Mouse (Mus musculus): Measurements from ENCODE around the gene Mfsd6.

Gene Mfsd6

GRCm38 (mm10) chr1:52727056-52727900 is at the start of gene Mfsd6:
Mfsd6 (minus strand) TSS chr1:52727462.
- DNase-seq (ENCODE audit: low read depth, low spot score), result peak; percentile 67

DNA sequence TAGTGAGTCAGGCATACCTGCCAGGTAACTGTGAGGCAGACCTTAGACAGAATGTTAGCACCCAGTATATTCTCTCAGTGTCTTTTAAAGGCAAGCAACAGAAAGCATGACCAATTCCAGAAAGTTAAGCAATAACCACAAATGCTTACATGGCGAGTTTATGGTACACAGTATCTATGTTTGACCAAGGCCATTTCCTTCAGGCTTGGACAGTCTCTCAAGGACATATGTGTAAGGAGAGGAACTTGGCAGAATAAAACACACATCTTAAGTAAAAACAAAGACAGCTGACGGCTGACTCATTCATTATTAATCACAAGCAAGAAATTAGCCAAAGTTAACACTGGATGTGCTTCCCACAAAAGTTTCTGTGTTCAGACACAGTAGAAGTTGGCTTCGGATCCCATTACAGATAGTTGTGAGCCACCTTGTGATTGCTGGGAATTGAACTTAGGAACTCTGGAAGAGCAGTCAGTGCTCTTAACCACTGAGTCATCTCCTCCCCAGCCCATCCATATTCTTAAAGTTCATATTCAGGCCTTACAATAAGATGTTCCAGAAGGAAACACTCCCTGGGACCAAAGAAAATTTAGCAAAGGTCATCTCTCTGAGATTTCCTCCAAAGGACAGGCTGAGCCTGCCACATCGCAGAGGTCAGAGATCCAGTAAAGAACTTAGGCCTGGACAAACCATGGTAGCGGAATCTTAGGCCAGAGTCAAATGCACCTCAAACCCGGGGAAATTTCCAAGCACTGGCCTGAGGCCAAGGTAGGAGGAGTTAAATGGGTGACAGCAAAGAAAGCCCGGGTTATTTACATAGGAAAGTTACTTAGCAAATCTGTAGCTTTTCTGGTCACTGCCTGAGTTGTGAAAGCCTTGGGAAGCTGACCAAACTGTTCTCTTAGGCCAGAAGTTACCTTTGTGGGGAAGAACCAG is 38.2 kb upstream of the Mfsd6 start:
- no peak for DNase-seq (ENCODE audit: low read depth, low spot score)

DNA sequence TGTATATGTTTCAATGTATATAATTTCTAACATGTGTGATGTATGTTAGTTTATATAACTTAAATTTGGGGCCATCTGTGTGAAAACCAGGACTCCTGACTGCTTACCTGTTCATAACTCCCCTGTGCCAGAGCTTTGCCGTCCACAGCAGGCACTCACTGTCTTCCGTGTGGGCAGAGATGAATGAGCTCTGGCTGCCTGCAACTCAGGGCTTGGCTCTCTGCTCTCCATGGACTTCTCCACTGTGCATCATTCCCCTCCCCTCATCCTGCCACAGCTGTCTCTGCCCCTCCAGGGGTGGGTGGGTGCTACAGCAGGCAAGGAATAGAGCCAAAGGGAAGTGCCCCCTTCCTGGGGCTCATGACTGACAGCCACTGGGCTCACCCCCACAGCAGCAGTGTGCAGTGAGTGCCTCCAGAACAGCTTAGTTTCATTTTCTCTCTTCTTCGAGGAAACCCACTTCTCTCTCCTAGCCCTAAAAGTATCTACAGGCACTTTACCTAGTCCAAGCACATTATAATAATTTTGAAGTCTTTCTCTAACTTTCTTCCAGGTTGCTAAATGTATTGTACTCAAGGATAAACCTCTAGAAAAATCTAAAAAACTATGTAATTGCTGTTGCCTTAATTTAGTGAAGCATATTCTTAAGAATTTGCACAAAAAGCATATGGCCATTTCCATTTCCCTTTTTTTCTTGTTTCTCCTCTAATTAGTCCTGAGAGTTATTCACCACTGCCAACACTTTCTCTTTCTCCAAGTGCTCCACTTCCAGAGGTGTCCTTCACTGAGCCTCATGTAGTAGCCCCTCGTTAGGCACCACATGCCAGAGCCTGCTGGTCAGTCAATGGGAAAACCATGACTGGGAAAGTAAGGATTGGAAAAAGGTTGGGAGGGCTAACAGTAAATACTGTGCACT is 36.9 kb upstream of the Mfsd6 start:
- DNase-seq (ENCODE audit: low read depth, low spot score), result peak; percentile 4

- DNase-seq (ENCODE audit: low read depth, low spot score), result no peak
Measured at GRCm38 (mm10) chr1:52758174-52758573, 30.9 kb upstream of the Mfsd6 start.

GRCm38 (mm10) chr1:52754331-52754730 is 27.1 kb upstream of the Mfsd6 start:
- no peak for DNase-seq (ENCODE audit: low read depth, low spot score)

- DNase-seq (ENCODE audit: low read depth, low spot score), result peak; percentile 54
Measured at GRCm38 (mm10) chr1:52753828-52754227, 26.6 kb upstream of the Mfsd6 start.

DNA sequence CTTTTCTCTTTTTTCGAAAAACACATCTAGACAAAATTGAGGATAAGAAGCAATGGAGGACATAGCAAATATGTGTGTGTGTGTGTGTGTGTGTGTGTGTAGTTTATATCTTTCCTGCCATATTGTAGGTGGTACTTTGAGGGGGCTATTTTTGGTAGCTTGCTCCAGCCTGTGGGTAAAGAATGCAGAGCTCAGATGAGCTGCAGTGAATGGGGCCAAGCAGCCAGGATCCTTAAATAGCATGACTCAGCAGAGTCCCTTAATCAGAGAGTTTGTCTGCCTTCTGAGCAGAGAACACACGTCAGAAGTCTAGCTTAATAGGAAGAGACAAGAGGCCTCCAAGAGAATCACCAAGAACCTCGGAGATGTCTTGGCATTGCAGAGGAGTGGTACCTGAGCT is 25.4 kb upstream of the Mfsd6 start:
- DNase-seq (ENCODE audit: low read depth, low spot score), result no peak

DNA sequence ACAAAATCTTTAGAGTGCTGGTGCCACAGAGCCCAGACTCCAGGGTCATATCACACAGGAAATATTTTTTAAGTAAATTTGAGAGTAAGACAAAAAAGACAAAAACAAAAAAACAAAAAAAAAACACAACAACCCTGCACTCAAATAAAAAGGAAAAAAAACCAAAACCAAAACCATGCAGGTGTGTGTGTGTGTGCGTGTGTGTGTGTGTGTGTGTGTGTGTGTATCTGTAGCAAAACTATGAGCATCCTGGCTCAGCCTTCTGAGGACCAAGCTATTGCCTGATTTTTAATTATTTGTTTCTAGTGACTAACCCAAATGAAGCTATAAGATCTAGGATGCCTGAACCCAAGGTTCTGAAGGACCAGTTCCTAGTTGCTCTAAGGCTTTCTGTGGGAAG is 24.4 kb upstream of the Mfsd6 start:
- DNase-seq (ENCODE audit: low read depth, low spot score), result peak; percentile 51

DNA sequence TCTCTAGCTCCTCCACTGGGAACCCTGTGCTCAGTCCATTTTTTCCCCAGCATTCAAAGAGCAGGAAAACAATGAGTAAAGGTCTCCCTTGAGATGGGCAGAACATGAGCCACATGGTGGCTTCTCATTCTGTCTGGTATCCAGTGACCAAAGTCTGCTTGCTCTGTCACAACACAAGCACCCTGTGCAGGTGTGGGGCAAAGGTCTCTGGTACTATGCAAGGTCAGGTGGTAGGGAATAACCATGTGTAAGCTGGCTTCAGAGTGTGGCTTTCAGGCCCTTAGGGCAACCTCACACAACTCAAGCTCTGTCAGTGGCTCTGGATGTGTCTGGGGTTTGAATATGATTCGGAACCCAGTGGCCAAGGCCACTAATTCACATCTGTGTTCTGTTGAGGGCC is 22.7 kb upstream of the Mfsd6 start:
- no peak for DNase-seq (ENCODE audit: low read depth, low spot score)

DNA sequence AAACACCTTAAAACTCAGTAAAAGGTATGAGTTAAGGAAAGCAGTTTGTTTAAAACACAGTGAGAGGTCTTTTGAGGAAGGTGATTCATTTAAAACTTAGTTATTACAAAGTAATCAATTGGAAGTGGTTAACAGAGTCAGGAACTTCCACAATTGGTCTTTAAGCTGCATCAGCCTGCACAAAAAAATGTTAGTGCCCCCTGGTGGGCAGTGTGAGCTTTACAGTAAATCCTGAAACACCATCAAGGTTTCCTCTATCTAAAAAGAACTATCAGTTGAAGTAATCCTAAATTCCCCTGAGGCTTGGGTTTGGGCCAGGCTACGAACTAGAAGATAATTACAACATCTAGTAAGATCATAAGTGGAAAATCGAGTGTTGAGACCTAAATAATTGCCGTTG is 21.0 kb upstream of the Mfsd6 start:
- peak; percentile 63 for DNase-seq (ENCODE audit: low read depth, low spot score)

GRCm38 (mm10) chr1:52742567-52742966 is 15.3 kb upstream of the Mfsd6 start:
- DNase-seq (ENCODE audit: low read depth, low spot score), result no peak

GRCm38 (mm10) chr1:52734208-52734607 is 6.9 kb upstream of the Mfsd6 start:
- DNase-seq (ENCODE audit: low read depth, low spot score), result no peak

GRCm38 (mm10) chr1:52730258-52730657 is 3.0 kb upstream of the Mfsd6 start:
- DNase-seq (ENCODE audit: low read depth, low spot score), result no peak

- DNase-seq (ENCODE audit: low read depth, low spot score), result no peak
Measured at GRCm38 (mm10) chr1:52728857-52729489, 1.7 kb upstream of the Mfsd6 start.

DNA sequence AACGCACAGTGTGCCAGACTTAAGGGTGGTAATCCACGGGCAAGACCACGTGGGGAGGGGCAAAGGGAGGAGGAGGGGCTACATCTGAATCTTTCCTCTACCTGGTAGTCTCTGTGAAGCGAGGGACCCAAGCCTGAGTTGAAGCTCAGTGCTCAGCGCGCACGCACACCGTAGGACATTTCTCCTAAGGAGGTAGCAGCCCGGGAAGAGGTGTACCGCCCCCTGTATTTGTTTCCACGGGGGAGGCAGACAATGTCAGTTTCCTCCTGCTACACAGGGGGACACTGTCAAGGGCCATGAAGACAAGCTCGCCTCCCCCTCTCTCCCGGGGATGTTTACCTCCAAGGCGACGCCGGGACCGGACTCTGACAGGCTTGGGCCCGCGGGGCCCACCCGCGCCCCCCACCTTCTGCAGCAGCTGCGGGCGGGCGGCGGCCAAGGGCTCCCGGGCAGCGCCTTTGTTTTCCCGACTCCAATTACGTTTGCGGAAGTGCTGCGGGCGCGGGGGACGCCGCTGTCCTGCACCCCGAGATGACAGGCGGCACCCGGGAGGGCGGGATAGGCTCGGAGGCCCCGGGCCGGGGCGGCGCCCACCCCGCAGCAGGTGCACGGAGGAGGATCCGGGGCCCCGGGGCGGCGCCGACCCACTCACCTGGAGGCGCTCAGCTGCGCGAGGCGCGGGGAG is 749 bp downstream of the Mfsd6 start:
- peak; percentile 68 for DNase-seq (ENCODE audit: low read depth, low spot score)

DNA sequence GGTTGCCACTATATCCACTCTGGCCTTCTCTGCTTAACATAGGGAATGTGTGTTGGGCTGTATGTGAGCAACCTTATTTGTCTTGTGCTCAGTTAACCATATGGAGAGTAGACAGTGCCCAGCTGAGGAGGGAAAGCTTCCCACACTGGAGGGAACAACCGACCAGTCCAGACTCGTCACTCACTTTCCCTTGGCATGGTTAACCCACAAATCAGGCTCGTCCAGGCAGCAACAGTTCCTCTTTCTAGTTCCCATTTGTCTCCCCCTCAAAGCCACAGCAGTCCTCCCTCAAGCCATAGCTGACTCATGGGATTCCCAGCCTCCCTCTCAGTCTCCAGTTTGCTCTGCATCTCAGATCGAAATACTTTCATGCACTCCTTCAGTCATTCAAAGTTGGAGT is 4.7 kb downstream of the Mfsd6 start:
- DNase-seq (ENCODE audit: low read depth, low spot score), result no peak

GRCm38 (mm10) chr1:52719096-52719495 is 8.2 kb downstream of the Mfsd6 start:
- peak; percentile 17 for DNase-seq (ENCODE audit: low read depth, low spot score)

GRCm38 (mm10) chr1:52718068-52718748 is 9.1 kb downstream of the Mfsd6 start:
- DNase-seq (ENCODE audit: low read depth, low spot score), result no peak

- no peak for DNase-seq (ENCODE audit: low read depth, low spot score)
Measured at GRCm38 (mm10) chr1:52714451-52714850, 12.8 kb downstream of the Mfsd6 start.

- DNase-seq (ENCODE audit: low read depth, low spot score), result no peak
Measured at GRCm38 (mm10) chr1:52714021-52714420, 13.2 kb downstream of the Mfsd6 start.
